Mouse (Mus musculus): ENCODE data around the gene Ticrr.

Gene Ticrr

GRCm38 (mm10) chr7:79659578-79660290 lies at the start of gene Ticrr:
Ticrr (plus strand) TSS chr7:79660196.
- DNase-seq, result peak; percentile 98

- no peak for DNase-seq
These were observed 48.1 kb upstream of the Ticrr start for GRCm38 (mm10) chr7:79611901-79612300.

DNA sequence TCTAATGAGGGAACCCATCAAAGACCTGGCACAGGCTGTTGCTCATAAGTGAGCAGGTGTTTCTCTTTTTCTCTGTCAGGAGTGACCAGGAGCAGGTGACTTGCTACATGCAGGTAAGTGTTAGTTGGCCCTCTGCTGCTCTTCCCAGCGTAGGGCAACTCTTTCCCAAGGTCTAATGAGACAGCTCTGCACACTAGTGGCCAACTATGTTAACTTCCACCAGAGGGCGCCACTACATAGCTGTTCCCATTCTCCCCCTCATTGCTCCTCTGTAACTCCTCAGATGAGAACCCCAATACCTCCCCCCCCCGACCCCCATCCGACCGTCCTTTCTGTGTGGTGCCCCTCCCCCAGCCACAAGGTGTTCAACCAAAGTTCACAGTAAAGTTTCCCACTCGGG lies 47.2 kb upstream of the Ticrr start:
- DNase-seq, result peak; percentile 52

GRCm38 (mm10) chr7:79613314-79613713 lies 46.7 kb upstream of the Ticrr start:
- DNase-seq, result no peak

- no peak for DNase-seq
These were observed 45.0 kb upstream of the Ticrr start for GRCm38 (mm10) chr7:79615008-79615407.

GRCm38 (mm10) chr7:79615941-79616340 lies 44.1 kb upstream of the Ticrr start:
- no peak for DNase-seq

- no peak for DNase-seq
These were observed 42.6 kb upstream of the Ticrr start, which contains the start of gene Rhcg for GRCm38 (mm10) chr7:79617418-79617817. Rhcg (minus strand) TSS chr7:79617657.

DNA sequence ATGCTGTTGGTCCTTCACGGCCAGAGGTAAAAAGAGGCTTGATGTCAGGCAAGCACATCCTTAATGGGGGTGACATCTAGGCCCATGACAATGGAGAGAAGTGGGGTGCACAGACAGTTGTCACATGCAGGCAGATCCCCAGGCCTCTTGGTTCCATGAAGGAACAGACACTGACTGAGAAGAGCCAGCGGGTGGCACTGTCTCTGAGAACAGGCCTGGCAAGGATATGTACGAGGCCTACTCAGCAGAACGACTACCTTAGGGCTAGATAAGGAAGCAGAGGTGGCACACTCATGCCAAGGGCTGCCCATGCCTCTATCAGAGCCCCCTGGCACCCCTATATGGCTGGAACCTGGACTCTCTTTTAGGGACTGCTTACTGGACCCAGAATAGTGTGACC lies 40.5 kb upstream of the Ticrr start:
- DNase-seq, result no peak

- no peak for DNase-seq
These were observed 36.9 kb upstream of the Ticrr start for GRCm38 (mm10) chr7:79623086-79623485.

- DNase-seq, result no peak
These were observed 33.8 kb upstream of the Ticrr start for GRCm38 (mm10) chr7:79626170-79626569.

GRCm38 (mm10) chr7:79628271-79628913 lies 31.6 kb upstream of the Ticrr start:
- DNase-seq, result no peak

GRCm38 (mm10) chr7:79631773-79632348 lies 28.1 kb upstream of the Ticrr start:
- DNase-seq, result no peak

GRCm38 (mm10) chr7:79647233-79647632 lies 12.8 kb upstream of the Ticrr start:
- no peak for DNase-seq

- peak; percentile 49 for DNase-seq
These were observed 11.0 kb upstream of the Ticrr start for GRCm38 (mm10) chr7:79649005-79649404.

GRCm38 (mm10) chr7:79654185-79654584 lies 5.8 kb upstream of the Ticrr start:
- DNase-seq, result no peak

- DNase-seq, result no peak
These were observed 5.4 kb upstream of the Ticrr start for GRCm38 (mm10) chr7:79654586-79654985.

- DNase-seq, result peak; percentile 40
These were observed 525 bp downstream of the Ticrr start for GRCm38 (mm10) chr7:79660291-79661150.

- peak; percentile 16 for DNase-seq
These were observed 1.4 kb downstream of the Ticrr start for GRCm38 (mm10) chr7:79661253-79661890.

- DNase-seq, result no peak
These were observed 6.7 kb downstream of the Ticrr start for GRCm38 (mm10) chr7:79666690-79667089.

DNA sequence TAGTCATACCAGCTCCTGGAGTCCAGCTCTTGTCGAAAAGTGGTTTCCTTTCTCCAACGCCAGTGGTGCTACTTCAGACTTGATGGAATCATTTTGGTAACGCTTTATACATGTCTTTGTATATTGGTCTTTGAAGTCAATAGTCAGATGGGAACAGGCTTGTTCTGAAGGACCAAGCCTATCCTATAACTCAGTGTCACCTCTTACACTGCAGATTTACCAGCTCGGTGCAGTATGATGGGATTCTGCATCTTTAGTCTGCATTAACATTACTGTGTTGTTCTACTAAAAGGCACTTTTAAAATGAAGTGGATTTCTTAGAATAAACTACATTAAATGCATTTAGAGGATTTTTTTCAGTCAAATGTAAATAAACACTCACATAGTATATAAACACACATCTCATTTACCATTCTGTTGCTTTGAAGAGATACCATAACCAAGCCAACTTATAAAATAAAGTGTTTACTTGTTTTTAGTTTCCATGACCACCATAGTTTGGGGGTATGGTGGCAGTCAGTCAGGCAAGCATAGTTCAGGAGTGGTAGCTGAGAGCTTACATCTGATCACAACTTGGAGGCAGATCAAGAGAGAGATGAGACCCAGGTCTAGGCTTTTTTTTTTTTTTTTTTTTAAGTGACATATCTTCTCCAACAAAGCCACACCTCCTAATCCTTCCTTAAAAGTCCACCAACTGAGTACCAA lies 11.1 kb downstream of the Ticrr start:
- no peak for DNase-seq

- no peak for DNase-seq
These were observed 19.2 kb downstream of the Ticrr start for GRCm38 (mm10) chr7:79679186-79679585.

DNA sequence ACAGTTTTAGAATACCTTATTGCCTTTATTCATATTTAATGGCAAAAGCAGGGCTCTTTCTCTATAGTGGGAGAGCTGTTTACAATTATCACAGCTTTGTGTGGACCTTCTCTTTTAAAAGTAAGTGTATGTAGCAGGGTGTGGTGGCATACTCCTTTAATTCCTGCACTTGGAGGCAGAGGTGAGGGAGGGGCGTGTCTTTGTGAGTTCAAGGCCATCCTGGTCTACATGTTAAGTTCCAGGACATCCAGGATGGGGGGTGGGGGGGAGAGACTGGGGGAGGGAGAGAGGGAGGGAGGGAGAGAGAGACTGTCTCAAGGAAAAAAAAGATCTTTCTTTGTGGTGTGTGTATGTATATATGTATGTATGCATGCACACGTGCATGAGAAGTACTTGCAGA lies 20.2 kb downstream of the Ticrr start:
- DNase-seq, result no peak

Measured in liver (tissue).